Mouse (Mus musculus) testis, adult 2 months (tissue): ENCODE measurements around the gene Col1a2.

Experiments used
- CTCF ChIP-seq: fragments of 200-500 bp; IDR thresholded peaks from 2 replicates; pipeline ENCODE4 v1.5.1; 2012; ENCODE audit warnings: low read depth, mild to moderate bottlenecking, inconsistent platforms, low read length, moderate library complexity; ENCODE audit not compliant: control insufficient read depth, insufficient read depth, insufficient replicate concordance
- POLR2A ChIP-seq: fragments of 200-500 bp; IDR thresholded peaks from 2 replicates; pipeline ENCODE4 v1.6.1; 2012; ENCODE audit warnings: low read depth, mild to moderate bottlenecking, inconsistent platforms, low read length, moderate library complexity; ENCODE audit not compliant: control insufficient read depth

DNA sequence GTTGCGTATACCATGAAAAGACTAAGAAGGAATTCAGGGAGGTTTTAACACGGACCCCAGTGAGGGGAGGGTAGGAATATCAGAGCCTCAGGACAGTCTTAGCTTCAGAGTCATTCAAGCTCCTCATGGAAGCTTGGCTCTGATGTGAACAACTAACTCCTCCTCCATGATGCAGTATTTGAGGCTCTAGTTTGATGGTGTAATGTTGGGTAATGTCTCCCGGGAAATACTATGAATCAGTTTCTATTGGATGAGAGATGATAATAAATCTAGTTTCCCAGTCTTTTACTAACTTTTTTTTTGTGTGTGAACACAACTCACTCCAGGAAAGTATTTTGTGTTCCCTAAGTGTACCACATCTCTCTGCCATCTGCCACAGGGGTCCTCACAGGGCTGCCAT is 84.1 kb downstream of the Col1a2 start:
- TF ChIP-seq CTCF (no peak), POLR2A (no peak)
